Mouse (Mus musculus) spleen, postnatal 10 days (tissue): ENCODE results near the gene Cd7.
A peak's percentile ranks its signal among the peaks of the same experiment; 100 is the strongest.

Experiments used
- DNase-seq, 2 experiments: peaks; one replicate each; pipeline ENCODE4 v3.0.0; 2021 to 2022; ENCODE audit warnings: low spot score in 2 of 2

The Cd7 gene

GRCm38 (mm10) chr11:120990951-120991526, 48.2 kb downstream of the Cd7 start, which contains the start of gene Csnk1d:
Gene Csnk1d (minus strand): TSS chr11:120991330.
- DNase-seq, result peak; percentile 99 to 100

- DNase-seq, result peak; percentile 63 to 69
Measured at GRCm38 (mm10) chr11:120990126-120990781, 49.0 kb downstream of the Cd7 start.

GRCm38 (mm10) chr11:120989523-120989922, 49.7 kb downstream of the Cd7 start:
- no peak for DNase-seq

- DNase-seq, result no peak
Measured at GRCm38 (mm10) chr11:120988410-120988809, 50.8 kb downstream of the Cd7 start.

- peak in 1 of 2 experiments; percentile 50 for DNase-seq
Measured at GRCm38 (mm10) chr11:120987608-120988007, 51.6 kb downstream of the Cd7 start.
